Mouse (Mus musculus) liver, adult 2 months (tissue): Measurements from ENCODE around the gene Osbpl5. TPM values are rescaled to one million over a fixed set of nuclear protein-coding genes. Genes with fewer than 3 reads are reported as not detected.
"Not testable (repeated sequence)": the region's sequence is repeated elsewhere in the genome, so short reads cannot be mapped to it uniquely, and the experiment has no call there.

Experiments used
- DNase-seq: peaks from one replicate; pipeline ENCODE4 v3.0.0-alpha.2; 2011; ENCODE audit warnings: low read depth, low spot score; ENCODE audit errors: extremely low read depth
- H3K27ac ChIP-seq: fragments of 200-500 bp; replicated peaks from 2 replicates; pipeline ENCODE4 v1.5.1; 2012; ENCODE audit warnings: low read depth, mild to moderate bottlenecking, control low read depth, inconsistent platforms, low read length; ENCODE audit not compliant: insufficient read depth
- H3K27me3 ChIP-seq: fragments of 200-500 bp; 2 replicates; pipeline ENCODE4 v1.6.1; 2012; ENCODE audit warnings: mild to moderate bottlenecking, moderate library complexity, low read length, inconsistent platforms; ENCODE audit not compliant: control insufficient read depth, insufficient read depth
- H3K36me3 ChIP-seq: fragments of 200-500 bp; 2 replicates; pipeline ENCODE4 v1.6.1; 2012; ENCODE audit warnings: low read length, inconsistent platforms; ENCODE audit not compliant: control insufficient read depth, insufficient read depth
- H3K4me1 ChIP-seq: fragments of 200-500 bp; 2 replicates; pipeline ENCODE4 v1.6.1; 2011; ENCODE audit warnings: low read length; ENCODE audit not compliant: control insufficient read depth, insufficient read depth
- H3K4me3 ChIP-seq: fragments of 200-500 bp; 2 replicates; pipeline ENCODE4 v1.5.1; 2011; ENCODE audit warnings: low read depth, mild to moderate bottlenecking, control low read depth, low read length, moderate library complexity; ENCODE audit not compliant: insufficient read depth
- H3K79me2 ChIP-seq: fragments of 200-500 bp; 2 replicates; pipeline ENCODE4 v1.6.1; 2012; ENCODE audit warnings: inconsistent platforms, mild to moderate bottlenecking, low read length, moderate library complexity; ENCODE audit not compliant: control insufficient read depth, insufficient read depth
- H3K9ac ChIP-seq: fragments of 200-500 bp; 2 replicates; pipeline ENCODE4 v1.6.1; 2012; ENCODE audit warnings: low read depth, mild to moderate bottlenecking, control low read depth, inconsistent platforms, low read length
- CTCF ChIP-seq: fragments of 200-500 bp; IDR thresholded peaks from 2 replicates; pipeline ENCODE4 v1.5.1; 2011; ENCODE audit warnings: low read depth, low read length, control low read depth
- POLR2A ChIP-seq: fragments of 200-500 bp; IDR thresholded peaks from 2 replicates; pipeline ENCODE4 v1.6.1; 2011; ENCODE audit warnings: low read length, control low read depth; ENCODE audit not compliant: insufficient read depth; ENCODE audit errors: extremely low read depth
- WGBS: fragments of 180-500 bp; shearing (Covaris S2); methylation state at CpG from one replicate; pipeline ENCODE4 v1.1.7; 2018; 5-methylcytosine and 5-hydroxymethylcytosine counted together
- polyA plus RNA-seq: library from polyadenylated mRNA; depleted of rRNA; stranded (reverse); fragments of >200 nt; gene quantifications from 2 replicates; pipeline ENCODE4 v1.2.3, GENCODE M21; 2012
- total RNA-seq: library from RNA; depleted of rRNA; stranded (reverse); fragments of >200 nt; gene quantifications from 2 replicates; pipeline ENCODE4 v1.2.3, GENCODE M21; 2014

Osbpl5 gene
- total and polyA plus RNA-seq, 2 experiments, result 2.7 to 3.8 TPM

- WGBS, result 1% methylated on average over 35 of the region's 35 CpGs
- H3K4me1 ChIP-seq, result no peaks in the 10 kb centered on the region
- peak within 1 kb of the TSS; percentile 50 for H3K4me3 ChIP-seq
- peak; percentile 79 for DNase-seq
- no peak within 1 kb of the TSS for H3K27ac ChIP-seq
- no peaks in the 10 kb centered on the region for H3K36me3 ChIP-seq
- TF ChIP-seq CTCF, result no peak
- peak; percentile 36; the same call in 1 of the 2 replicates for TF ChIP-seq POLR2A
- H3K9ac ChIP-seq, result peak within 1 kb of the TSS; percentile 4; the same call in 1 of the 2 replicates
- no peaks in the 10 kb centered on the region for H3K27me3 ChIP-seq
- no peaks in the 10 kb centered on the region for H3K79me2 ChIP-seq
Measured at GRCm38 (mm10) chr7:143685359-143686067, 71.3 kb downstream of the Osbpl5 start, which contains the start of gene Tnfrsf23. Gene Tnfrsf23, minus strand, starts transcription at chr7:143685872.

- not testable (repeated sequence) for H3K27ac ChIP-seq, H3K4me1 ChIP-seq, H3K36me3 ChIP-seq, H3K9ac ChIP-seq, H3K79me2 ChIP-seq, H3K4me3 ChIP-seq, H3K27me3 ChIP-seq
- WGBS, result 97% methylated on average over 1 of the region's 2 CpGs
- peak; percentile 6 for DNase-seq
Measured at GRCm38 (mm10) chr7:143684569-143684968, 72.2 kb downstream of the Osbpl5 start.

- TF ChIP-seq POLR2A (no peak), CTCF (no peak)
- H3K4me1 ChIP-seq, result no peaks in the 10 kb centered on the region
- H3K9ac ChIP-seq, result no peak overlapping the region
- H3K79me2 ChIP-seq, result no peaks in the 10 kb centered on the region
- no peak overlapping the region for H3K27ac ChIP-seq
- no peaks in the 10 kb centered on the region for H3K36me3 ChIP-seq
- H3K27me3 ChIP-seq, result no peaks in the 10 kb centered on the region
- 100% methylated on average over 1 of the region's 1 CpGs for WGBS
- DNase-seq, result no peak
- H3K4me3 ChIP-seq, result no peak overlapping the region
Measured at GRCm38 (mm10) chr7:143681566-143681965, 75.2 kb downstream of the Osbpl5 start.

- not testable (repeated sequence) for H3K27me3 ChIP-seq, H3K4me1 ChIP-seq, H3K4me3 ChIP-seq, H3K9ac ChIP-seq, DNase-seq, H3K79me2 ChIP-seq, H3K36me3 ChIP-seq, H3K27ac ChIP-seq
- 84% methylated on average over 2 of the region's 2 CpGs for WGBS
Measured at GRCm38 (mm10) chr7:143680836-143681235, 75.9 kb downstream of the Osbpl5 start.

- H3K4me3 ChIP-seq, H3K36me3 ChIP-seq, H3K79me2 ChIP-seq, H3K4me1 ChIP-seq, H3K27ac ChIP-seq, DNase-seq, H3K9ac ChIP-seq, H3K27me3 ChIP-seq: not testable (repeated sequence)
- WGBS, result 81% methylated on average over 2 of the region's 2 CpGs
Measured at GRCm38 (mm10) chr7:143679650-143680049, 77.1 kb downstream of the Osbpl5 start.

- Histone ChIP-seq H3K79me2 (no peaks in the 10 kb centered on the region), H3K27me3 (no peaks in the 10 kb centered on the region), H3K4me3 (no peak overlapping the region), H3K9ac (no peak overlapping the region), H3K4me1 (no peaks in the 10 kb centered on the region), H3K36me3 (no peaks in the 10 kb centered on the region), H3K27ac (no peak overlapping the region)
- TF ChIP-seq POLR2A (no peak), CTCF (no peak)
- no peak for DNase-seq
Measured at GRCm38 (mm10) chr7:143666427-143667311, 90.1 kb downstream of the Osbpl5 start.
